Mouse (Mus musculus) kidney, adult 11 months (tissue): ENCODE measurements around the gene Efemp1.
A peak's percentile ranks its signal among the peaks of the same experiment; 100 is the strongest.

Experiments
- DNase-seq: peaks from one replicate; pipeline ENCODE4 v3.0.0; 2022

Efemp1 gene

GRCm38 (mm10) chr11:28939651-28940050, 86.6 kb downstream of the Efemp1 start:
- no peak for DNase-seq

DNA sequence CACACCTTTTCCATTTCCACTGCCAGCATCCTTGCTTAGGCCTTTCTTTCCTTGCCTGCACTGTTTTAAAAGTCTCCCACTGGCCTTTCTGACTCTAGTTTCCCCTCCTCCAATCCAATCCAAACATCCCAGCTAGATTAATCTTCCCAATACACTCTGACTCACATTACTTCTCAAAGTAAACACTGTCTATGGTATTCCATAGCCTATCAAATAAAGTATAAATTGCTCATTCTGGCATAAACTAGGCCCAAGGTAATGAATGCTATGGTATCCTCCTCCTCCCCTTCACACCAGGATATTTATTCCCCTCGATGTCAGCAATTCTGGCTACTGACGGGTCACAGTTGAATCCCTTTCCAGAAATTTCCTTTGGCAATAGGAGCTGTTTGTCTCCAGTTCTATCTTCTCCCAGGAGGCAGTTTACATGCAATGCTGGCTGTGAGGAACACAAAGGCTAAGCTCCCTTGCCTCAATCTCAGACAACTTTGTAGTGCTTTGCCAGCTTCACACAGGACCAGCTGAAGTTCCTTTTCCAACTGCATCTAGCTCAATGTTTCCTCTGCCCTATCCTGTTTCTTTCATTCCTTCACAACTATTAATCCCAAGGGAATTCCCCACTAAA, 98.7 kb downstream of the Efemp1 start:
- no peak for DNase-seq

GRCm38 (mm10) chr11:28954673-28955304, 101.8 kb downstream of the Efemp1 start:
- peak; percentile 51 for DNase-seq

- no peak for DNase-seq
Observed at GRCm38 (mm10) chr11:28955305-28955701, 102.3 kb downstream of the Efemp1 start.

DNA sequence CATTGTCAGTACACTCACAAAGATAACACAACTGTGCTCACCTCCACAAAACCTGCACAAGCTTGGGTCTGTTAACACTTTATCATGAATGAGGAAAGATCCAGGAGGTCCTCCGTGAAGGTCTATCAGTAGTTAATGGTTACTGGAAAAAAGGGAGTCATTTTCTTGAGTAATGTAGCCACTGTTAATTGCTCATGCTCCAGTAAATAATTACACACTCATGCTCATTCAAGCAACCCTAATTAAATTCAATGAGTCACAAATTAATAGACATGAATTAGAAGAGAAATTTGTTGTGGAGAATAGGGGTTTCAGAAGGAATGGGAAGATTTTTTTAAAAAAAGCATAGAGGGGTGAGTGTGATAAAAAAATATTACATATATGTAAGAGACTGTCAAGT, 108.4 kb downstream of the Efemp1 start:
- DNase-seq, result no peak
